Mouse (Mus musculus) retina, adult 2 months (tissue): Measurements from ENCODE around the gene Pde3a.
"Not testable (repeated sequence)": the region's sequence is repeated elsewhere in the genome, so short reads cannot be mapped to it uniquely, and the experiment has no call there.

Experiments
- DNase-seq: peaks from one replicate; pipeline ENCODE4 v3.0.0-alpha.2; 2012; ENCODE audit warnings: low read depth, low spot score

Gene Pde3a

DNA sequence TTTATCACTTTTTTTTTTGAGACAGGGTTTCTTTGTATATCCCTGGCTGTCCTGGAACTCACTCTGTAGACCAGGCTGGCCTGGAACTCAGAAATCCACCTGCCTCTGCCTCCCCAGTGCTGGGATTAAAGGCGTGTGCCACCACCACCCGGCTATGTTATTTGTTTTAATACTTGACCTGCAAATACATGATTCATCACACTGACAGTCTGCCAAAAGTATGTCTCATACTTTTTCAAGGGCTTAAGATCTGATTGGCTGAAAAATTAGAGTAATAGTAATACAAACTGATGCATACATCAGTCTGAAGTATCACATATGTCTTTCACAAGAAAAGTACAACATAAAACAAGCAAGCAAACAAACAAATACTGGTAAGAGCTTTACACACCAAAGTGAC, 78.1 kb downstream of the Pde3a start:
- DNase-seq, result not testable (repeated sequence)

GRCm38 (mm10) chr6:141328071-141328470, 79.0 kb downstream of the Pde3a start:
- no peak for DNase-seq

- DNase-seq, result no peak
These were observed 82.4 kb downstream of the Pde3a start for GRCm38 (mm10) chr6:141331464-141331863.

GRCm38 (mm10) chr6:141332613-141333165, 83.6 kb downstream of the Pde3a start:
- DNase-seq, result no peak

DNA sequence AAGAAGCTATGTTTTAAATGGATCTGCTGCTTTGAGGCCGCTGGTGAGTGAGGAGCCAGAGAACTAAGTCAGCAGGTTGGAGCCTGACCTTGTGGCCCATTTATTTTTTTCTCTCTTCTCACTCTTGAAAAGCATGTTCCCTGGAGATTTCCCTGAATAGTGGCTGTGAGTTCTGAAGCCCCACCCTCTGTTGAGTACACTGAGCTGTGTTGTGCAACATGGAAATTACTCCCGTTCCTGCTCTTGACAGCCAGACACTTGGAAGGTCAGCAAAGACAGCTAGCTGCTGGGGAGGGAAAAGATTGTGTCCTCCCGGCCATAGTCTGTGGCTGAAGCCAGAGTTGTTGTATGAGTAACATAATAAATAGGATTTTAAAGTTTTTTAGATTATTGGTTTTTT, 84.2 kb downstream of the Pde3a start:
- no peak for DNase-seq

- no peak for DNase-seq
These were observed 86.8 kb downstream of the Pde3a start for GRCm38 (mm10) chr6:141335878-141336277.

- no peak for DNase-seq
These were observed 87.4 kb downstream of the Pde3a start for GRCm38 (mm10) chr6:141336438-141336837.

- no peak for DNase-seq
These were observed 88.6 kb downstream of the Pde3a start for GRCm38 (mm10) chr6:141337673-141338072.

DNA sequence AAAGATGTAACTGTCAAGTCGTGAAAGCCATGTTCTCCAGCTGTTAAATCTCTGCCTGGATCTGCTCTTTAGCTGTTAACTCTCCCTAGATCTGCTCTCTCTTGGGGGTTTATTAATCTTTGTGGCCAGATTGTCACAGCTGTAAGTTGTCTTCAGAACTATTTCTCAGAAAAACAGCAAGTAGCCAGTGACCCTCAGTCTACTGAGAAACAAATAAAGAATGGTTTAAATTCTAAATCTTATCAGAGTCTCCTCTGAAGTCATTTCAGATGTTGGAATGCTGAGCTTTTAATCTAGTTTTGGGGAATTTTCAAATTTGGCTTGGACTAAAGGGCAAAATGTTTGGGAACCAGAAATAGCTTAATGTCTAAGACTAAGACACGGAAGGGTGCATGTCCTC, 92.3 kb downstream of the Pde3a start:
- no peak for DNase-seq

- no peak for DNase-seq
These were observed 98.8 kb downstream of the Pde3a start for GRCm38 (mm10) chr6:141347870-141348269.

GRCm38 (mm10) chr6:141348542-141348941, 99.5 kb downstream of the Pde3a start:
- no peak for DNase-seq

GRCm38 (mm10) chr6:141350261-141350660, 101.2 kb downstream of the Pde3a start:
- no peak for DNase-seq

DNA sequence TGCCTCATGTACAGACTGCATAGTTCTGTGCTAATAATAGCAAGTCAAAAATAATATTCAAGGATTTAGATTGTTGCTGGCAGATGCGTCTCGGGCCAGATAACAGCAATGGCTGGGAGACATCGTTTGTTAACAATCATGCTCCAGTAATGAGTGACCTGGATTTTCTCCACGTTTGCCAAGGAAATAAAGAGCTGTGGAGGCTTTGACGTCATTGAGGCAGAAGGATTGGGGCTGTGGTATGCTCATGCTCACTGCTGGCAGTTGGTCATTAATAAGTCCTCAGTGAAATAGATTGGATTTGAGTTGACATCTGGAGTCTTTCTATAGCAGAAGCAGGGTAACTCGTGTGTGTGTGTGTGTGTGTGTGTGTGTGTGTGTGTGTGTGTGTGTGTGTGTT, 103.2 kb downstream of the Pde3a start:
- peak; percentile 40 for DNase-seq

- no peak for DNase-seq
These were observed 114.6 kb downstream of the Pde3a start for GRCm38 (mm10) chr6:141363664-141364063.

- DNase-seq, result no peak
These were observed 118.0 kb downstream of the Pde3a start for GRCm38 (mm10) chr6:141367037-141367436.

- no peak for DNase-seq
These were observed 123.6 kb downstream of the Pde3a start for GRCm38 (mm10) chr6:141372697-141373096.

DNA sequence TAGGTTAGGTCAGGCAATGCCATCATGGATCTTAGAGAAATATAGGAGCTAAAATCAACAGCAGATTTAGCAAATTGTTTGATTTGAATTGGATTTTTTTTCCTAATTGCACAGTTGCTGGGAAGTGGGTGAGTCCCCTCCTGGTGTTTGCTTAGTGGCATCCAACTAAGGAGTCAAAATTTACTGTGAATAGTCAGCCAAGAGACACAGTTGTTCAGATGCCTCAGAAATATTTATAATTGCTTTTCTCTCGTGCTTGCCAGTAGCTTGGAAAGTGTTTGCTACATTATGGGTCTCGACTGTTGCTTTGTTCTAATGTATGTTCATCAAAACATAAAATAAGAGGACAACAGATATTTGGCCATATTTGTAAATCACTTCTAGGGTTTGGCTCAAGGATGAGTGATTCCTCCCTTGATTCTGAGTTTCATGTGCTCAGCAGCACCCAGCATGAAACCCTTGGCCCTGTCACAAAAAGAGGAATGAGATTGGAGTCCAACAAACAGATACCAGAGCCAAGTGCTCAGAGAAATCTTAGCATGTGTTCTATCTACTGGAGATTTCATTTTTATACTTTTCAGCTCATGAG, 125.5 kb downstream of the Pde3a start:
- no peak for DNase-seq

DNA sequence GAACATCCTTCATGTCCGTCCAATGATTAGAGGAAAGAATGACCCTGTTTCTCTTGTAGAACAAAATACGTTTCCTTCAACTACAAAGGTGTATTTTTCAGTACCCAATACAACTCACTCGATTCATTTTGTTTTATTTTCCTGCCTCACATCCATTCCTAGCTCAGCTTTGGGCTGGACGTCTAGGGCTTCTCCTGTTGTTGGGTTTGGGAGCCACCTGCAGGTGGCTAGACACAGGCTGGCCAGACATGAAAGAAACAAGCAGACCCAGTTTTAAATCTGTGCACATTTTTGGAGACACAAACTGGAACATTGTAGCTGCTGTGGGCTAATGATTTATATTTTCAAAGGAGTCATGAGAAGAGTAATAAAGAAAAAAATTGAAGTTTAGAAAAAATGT, 126.1 kb downstream of the Pde3a start:
- no peak for DNase-seq

- no peak for DNase-seq
These were observed 131.9 kb downstream of the Pde3a start for GRCm38 (mm10) chr6:141380927-141381326.

DNA sequence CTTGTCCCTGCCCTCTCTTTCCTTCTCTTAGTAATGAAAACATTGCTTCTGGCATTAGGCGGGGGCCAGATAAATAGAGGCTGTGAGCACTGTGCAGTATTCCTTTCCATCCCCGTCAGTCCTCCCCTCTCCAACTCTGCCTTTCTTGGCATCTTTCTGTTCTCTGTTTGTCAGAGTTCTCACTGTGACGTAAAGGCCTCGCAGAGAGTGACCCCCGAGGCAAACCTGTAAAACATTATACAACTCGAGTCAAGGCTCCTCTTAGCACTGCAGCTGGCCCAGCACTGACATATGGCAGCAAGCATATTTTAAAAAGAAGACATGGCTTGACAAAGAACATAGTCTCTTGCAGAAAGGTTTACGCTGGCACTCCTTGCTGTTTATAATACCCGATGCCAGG, 132.4 kb downstream of the Pde3a start:
- DNase-seq, result no peak

DNA sequence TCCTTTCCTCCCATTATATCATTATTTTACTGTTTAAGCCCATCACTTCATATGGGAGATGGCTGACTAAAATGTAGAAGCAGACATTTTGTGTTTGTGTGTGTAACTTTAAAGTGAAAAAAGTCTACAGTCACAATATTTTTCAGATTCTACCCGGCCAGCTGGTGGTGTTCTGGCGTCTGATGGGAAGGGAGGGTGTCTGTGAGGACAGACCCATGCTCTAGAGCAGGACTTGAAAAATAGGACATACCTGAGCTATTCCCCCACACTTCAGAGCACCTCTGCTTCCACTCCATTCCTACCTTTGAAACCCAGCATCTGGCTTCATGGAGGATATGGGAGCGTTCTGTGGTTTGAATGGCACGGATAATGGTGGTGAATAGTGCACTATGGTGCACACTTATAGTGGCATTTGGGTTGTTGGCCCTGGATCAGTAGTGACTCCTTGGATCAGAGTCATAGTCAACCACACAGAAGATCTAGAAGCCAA, 132.9 kb downstream of the Pde3a start:
- DNase-seq, result no peak

DNA sequence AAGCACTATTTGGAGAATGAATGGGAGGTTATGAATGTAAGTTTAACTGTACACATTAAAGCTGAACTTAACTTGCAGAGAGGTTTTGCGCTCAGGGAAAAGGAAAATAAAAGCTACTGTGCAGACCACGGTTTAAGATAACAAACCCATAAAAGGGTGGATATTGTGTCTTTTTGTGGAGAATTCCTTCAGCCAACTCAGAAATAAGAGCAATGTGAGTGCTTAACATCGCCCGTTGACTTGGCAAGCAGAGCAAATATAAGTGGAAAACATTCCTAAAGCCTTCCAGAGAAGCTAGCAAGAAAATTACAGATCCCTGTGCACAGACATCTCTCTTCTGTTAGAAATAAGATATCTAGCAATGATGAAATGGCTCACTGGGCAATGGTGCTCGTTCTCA, 139.0 kb downstream of the Pde3a start:
- no peak for DNase-seq

GRCm38 (mm10) chr6:141395926-141396325, 146.9 kb downstream of the Pde3a start:
- DNase-seq, result no peak

- no peak for DNase-seq
These were observed 150.3 kb downstream of the Pde3a start for GRCm38 (mm10) chr6:141399411-141399810.
